Mouse (Mus musculus): ENCODE measurements around the gene Timm23. TPM values are rescaled to one million over a fixed set of nuclear protein-coding genes. Genes with fewer than 3 reads are reported as not detected.
A peak's percentile ranks its signal among the peaks of the same experiment; 100 is the strongest.

Gene Timm23
- total RNA-seq, 2 experiments from 2014 or later = 62.1 to 75.7 TPM

DNA sequence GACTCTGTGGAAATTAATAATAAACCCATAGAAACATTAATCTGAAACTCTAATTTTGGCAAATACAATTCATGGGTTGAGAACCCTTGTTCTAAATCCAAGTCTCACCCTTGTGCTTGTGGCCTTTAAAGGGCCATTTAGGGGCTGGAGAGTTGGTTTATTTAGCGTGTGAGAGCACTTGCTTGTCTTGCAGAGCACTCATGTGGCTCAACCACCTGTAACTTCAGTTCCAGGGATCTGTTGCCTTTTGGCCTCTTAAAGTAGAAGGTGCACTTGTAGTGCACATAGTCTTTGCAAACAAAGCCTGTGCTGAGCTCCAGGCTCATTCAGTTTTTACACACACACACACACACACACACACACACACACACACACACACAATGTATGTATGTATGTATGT lies 34.9 kb downstream of the Timm23 start:
- DNase-seq (ENCODE audit: extremely low spot score in 1 of 2, low spot score in 2 of 2) = no peak
- intact Hi-C loops (cut with DNase I) = no loop called here

GRCm38 (mm10) chr14:32166062-32166441 lies 35.6 kb downstream of the Timm23 start:
- intact Hi-C loops (cut with DNase I) = no loop called here
- no peak for DNase-seq (ENCODE audit: extremely low spot score in 1 of 2, low spot score in 2 of 2)

DNA sequence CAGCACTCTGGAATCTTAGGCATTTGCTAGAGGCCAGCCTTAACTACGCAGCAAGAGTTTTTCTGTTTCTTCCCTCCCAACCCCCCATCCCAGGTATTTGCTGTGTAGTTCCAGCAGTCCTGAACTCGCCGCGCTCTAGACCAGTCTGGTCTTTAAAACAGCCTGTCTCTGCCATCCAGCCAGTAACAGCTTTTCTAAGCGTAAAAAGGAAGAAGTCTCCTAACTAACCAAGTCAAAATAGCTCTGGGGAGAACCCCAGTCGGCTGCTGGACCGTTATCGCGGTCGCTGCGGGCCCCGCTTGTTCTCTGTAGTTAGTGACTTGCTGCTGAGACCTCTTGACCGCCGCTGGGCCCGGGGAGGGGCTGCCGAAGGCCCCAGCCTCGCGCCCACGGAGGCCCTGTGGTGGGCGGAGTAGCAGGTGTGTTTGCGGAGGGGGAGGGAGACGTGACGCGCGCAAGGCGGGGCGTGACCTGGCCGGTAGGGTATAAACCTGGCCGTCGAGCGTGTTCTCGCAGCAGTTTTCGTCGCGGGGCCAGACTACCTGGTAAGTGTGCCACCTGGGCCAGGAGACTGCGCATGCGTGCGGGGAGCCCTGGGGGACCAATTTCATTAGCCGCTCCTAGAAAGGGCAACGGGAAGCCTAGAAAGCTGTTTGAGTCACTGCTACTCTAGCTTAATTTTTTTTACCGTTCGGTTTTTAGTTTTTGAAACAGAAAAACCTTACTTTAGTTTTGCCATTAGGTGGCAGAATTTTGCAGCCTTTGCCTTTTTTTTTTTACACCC lies 36.2 kb downstream of the Timm23 start:
- intact Hi-C loops (cut with DNase I) = no loop called here
- peak in 1 of 2 experiments; percentile 75 for DNase-seq (ENCODE audit: extremely low spot score in 1 of 2, low spot score in 2 of 2)

DNA sequence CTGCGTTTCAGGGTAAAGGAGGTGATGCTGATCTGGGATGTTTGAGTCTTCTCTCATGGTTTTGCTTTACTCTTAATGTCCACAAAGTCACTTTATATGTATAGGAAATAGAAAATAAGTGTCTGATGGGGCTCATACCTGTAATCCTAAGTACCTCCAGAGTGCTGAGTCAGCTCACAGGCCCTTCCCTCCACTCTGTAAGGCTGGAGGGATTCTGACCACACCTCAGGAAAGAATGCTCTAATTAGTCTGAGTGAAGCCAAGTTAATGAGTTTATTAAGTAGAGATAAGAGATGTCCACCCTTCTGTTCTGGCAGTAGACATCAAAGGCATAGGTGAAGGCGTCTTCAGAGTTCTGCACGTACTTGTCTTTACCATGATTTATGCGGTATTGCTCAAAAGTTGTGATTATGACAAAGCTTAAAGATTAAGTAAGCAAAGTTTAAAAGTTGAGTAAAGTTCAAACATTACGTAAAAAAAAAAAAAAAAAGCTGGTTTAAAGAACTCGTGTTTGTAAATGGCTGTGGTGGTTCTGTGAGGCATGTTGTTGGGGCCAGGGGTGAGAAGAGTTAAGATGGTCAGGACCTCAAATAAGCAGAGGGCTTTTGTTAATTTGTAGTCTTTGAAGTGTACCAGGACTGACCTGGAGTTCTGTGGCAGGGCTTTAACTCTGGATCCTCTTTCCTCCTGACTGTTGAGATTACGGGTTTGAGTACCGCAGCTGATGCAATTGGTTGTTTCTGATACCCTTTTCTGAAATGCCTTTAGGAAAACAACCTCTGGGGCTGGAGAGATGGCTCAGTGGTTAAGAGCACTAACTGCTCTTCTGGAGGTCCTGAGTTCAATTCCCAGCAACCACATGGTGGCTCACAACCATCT lies 37.3 kb downstream of the Timm23 start:
- intact Hi-C loops (cut with DNase I) = no loop called here
- DNase-seq (ENCODE audit: extremely low spot score in 1 of 2, low spot score in 2 of 2) = no peak

GRCm38 (mm10) chr14:32163203-32163888 lies 38.4 kb downstream of the Timm23 start:
- intact Hi-C loops (cut with DNase I) = no loop called here
- no peak for DNase-seq (ENCODE audit: extremely low spot score in 1 of 2, low spot score in 2 of 2)

GRCm38 (mm10) chr14:32162231-32162630 lies 39.5 kb downstream of the Timm23 start:
- DNase-seq (ENCODE audit: extremely low spot score in 1 of 2, low spot score in 2 of 2) = no peak
- intact Hi-C loops (cut with DNase I) = no loop called here

DNA sequence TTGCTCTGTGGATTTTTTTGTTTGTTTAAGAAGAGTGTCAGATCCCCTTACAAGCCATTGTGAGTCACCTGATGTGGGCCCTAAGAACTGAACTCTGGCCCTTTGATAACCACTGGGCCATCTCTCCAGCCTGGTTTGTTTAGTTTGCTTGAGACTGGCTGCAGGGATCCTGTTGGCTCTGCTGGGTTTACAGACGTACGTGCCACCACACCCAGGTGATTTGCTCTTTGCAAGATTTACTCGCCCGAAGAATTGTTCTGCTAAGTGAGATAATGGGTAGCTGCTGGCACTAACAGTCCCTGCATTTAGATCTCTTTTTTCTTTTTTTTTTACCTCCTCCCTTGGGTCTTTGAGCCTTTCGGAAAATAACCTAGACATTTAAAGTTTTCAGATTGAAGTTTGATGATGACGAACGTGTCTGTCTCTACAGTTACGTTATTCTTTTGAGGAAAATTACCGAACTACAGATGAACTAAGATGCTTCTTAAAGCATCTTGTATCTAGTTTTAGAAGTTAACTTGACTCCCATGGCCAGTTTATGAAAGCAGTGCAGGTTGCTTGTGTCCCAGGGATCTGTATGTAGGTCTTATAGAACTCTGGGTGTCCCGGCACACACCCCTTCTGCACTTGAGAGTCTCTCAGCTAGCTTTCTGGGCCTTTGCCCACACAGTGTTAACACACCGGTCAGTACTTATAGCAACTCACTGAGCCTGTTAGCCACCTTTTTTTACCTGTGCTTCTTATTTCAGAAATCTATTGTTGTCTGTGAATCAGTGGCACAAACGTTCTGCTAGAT lies 40.4 kb downstream of the Timm23 start:
- intact Hi-C loops (cut with DNase I) = no loop called here
- DNase-seq (ENCODE audit: extremely low spot score in 1 of 2, low spot score in 2 of 2) = no peak

DNA sequence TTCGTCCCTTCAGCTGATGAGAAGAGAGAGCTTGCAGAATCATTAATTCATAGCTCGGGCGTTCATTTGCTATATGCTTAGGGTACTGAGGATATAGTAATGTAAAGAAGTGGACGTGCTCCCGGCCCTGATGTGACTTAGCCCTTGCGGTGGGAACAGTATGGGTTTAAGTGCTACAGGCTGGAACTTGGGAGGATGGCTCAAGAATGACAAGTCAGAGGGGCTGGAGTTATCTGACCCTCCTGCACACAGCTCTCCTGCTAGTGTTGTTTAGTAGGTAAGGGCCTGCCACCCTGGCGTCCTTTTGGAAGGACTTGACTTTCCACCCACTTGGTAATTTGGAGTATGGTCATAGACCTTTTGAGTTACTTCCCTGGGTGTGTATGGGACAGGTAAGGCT lies 41.1 kb downstream of the Timm23 start:
- intact Hi-C loops (cut with DNase I) = no loop called here
- DNase-seq (ENCODE audit: extremely low spot score in 1 of 2, low spot score in 2 of 2) = no peak

GRCm38 (mm10) chr14:32159690-32160246 lies 41.9 kb downstream of the Timm23 start, which contains the start of gene Ncoa4:
TSS of gene Ncoa4 (plus strand) at chr14:32159865.
- peak; percentile 98 to 99 for DNase-seq (ENCODE audit: extremely low spot score in 1 of 2, low spot score in 2 of 2)
- intact Hi-C loops (cut with DNase I) = no loop called here

DNA sequence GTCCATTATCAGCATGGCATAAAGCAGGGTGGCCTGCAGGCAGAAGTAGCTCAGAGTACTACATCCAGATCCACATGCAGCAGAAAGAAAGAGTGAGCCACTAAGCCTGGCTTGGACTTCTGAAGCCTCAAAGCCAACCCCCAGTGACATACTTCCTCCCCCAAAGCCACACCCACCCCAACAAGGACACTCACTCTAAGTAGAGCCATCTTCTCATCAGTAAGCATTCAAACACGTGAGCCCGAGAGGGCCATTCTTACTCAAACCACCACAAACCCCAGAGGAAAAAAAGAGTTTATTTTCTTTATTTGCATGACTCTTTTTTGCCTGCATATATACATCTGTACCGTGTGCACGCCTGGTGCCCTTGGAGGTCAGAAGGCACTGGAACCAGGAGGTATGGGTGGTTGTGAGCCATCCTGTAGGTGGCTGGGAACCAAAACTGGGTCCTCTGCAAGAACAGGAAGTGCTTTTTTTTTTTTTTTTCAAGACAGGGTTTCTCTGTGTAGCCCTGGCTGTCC lies 42.5 kb downstream of the Timm23 start:
- DNase-seq (ENCODE audit: extremely low spot score in 1 of 2, low spot score in 2 of 2) = peak in 1 of 2 experiments; percentile 34
- intact Hi-C loops (cut with DNase I) = no loop called here

- DNase-seq (ENCODE audit: extremely low spot score in 1 of 2, low spot score in 2 of 2) = no peak
- intact Hi-C loops (cut with DNase I) = no loop called here
These were observed 46.9 kb downstream of the Timm23 start for GRCm38 (mm10) chr14:32154758-32155157.

DNA sequence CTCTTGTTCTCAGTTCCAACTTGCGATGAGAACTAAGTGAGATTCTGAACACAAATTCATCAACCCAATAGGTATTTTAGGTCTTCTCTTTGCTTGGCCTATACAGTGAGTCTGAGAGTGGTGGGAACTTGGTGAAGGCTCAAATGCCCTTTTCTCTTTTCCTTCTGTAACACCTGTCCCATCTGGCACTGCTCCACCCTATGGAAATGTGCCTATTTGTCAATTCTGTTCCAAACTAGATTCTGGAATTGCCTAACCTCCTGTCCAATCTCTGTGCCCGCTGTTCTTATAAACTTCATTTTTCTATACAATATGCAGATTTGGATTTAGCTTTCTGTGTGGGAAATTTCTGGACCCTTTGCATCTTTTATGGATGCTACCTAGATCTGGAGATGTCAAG lies 48.5 kb downstream of the Timm23 start:
- no peak for DNase-seq (ENCODE audit: extremely low spot score in 1 of 2, low spot score in 2 of 2)
- intact Hi-C loops (cut with DNase I) = no loop called here

GRCm38 (mm10) chr14:32152243-32152965 lies 49.3 kb downstream of the Timm23 start:
- no peak for DNase-seq (ENCODE audit: extremely low spot score in 1 of 2, low spot score in 2 of 2)
- intact Hi-C loops (cut with DNase I) = no loop called here

- DNase-seq (ENCODE audit: extremely low spot score in 1 of 2, low spot score in 2 of 2) = no peak
- intact Hi-C loops (cut with DNase I) = no loop called here
These were observed 50.8 kb downstream of the Timm23 start for GRCm38 (mm10) chr14:32150872-32151271.

- intact Hi-C loops (cut with DNase I) = no loop called here
- DNase-seq (ENCODE audit: extremely low spot score in 1 of 2, low spot score in 2 of 2) = no peak
These were observed 55.1 kb downstream of the Timm23 start for GRCm38 (mm10) chr14:32146578-32146977.

- intact Hi-C loops (cut with DNase I) = no loop called here
- no peak for DNase-seq (ENCODE audit: extremely low spot score in 1 of 2, low spot score in 2 of 2)
These were observed 55.7 kb downstream of the Timm23 start for GRCm38 (mm10) chr14:32145809-32146511.

- no peak for DNase-seq (ENCODE audit: extremely low spot score in 1 of 2, low spot score in 2 of 2)
- intact Hi-C loops (cut with DNase I) = no loop called here
These were observed 56.3 kb downstream of the Timm23 start for GRCm38 (mm10) chr14:32145401-32145800.

Measured in left cerebral cortex, postnatal 10 days (tissue).